Mouse (Mus musculus): ENCODE results near the gene Eef2k. TPM values are rescaled to one million over a fixed set of nuclear protein-coding genes. Genes with fewer than 3 reads are reported as not detected.

The Eef2k gene
- polyA plus RNA-seq, 1 experiment = 21.9 TPM

DNA sequence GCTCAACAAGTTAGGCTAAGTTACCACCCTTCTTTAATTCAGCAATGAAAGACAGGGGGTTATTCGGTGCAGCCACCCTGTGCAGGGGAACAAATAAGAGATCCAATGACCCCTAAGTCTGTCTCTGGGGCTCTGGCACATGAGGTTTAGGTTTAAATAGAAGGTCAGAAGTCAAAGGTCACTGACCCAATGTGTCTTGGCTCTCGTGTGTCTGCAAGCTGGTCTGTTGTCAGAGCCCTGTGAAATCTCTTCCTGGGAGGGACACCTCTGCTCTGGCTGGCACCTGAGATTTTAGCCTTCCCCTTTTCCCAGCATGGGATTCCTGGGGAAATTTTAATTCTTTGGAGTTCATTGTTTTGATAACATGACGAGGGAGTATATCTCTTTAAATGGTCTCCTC is 19.6 kb downstream of the Eef2k start:
- H3K36me3 ChIP-seq (ENCODE audit: control insufficient read depth, insufficient read depth) = no peaks in the 10 kb centered on the region
- H3K79me3 ChIP-seq (ENCODE audit: low read depth) = no peaks in the 10 kb centered on the region
- no peak overlapping the region for H3ac ChIP-seq (ENCODE audit: control insufficient read depth, insufficient read length, low read depth)
- H3K27me3 ChIP-seq (ENCODE audit: control insufficient read depth, insufficient read depth, insufficient read length) = no peaks in the 10 kb centered on the region
- peaks cover 3% of the 10 kb centered on the region for H3K79me2 ChIP-seq (ENCODE audit: control insufficient read depth, insufficient read depth)
- TF ChIP-seq MAX (IDR thresholded peaks at IDR 0.05) = no peak
- no peak for TF ChIP-seq MYOG (IDR thresholded peaks at IDR 0.05; ENCODE audit: control insufficient read depth, extremely low read depth, insufficient read length)
- TF ChIP-seq FOSL1 (IDR thresholded peaks at IDR 0.05; ENCODE audit: insufficient read depth, low read length, poor library complexity, severe bottlenecking) = no peak
- no peak for TF ChIP-seq CEBPB (IDR thresholded peaks at IDR 0.05; ENCODE audit: low read depth)
- TF ChIP-seq MYOD1 (IDR thresholded peaks at IDR 0.05; ENCODE audit: control insufficient read depth, insufficient read length, low read depth) = no peak
- no peak for TF ChIP-seq CTCF (IDR thresholded peaks at IDR 0.05; ENCODE audit: control insufficient read depth, insufficient read depth, insufficient read length)
- no peak for TF ChIP-seq USF1 (IDR thresholded peaks at IDR 0.05; ENCODE audit: low read depth)
- no peak overlapping the region for H3K4me3 ChIP-seq (ENCODE audit: insufficient read depth, poor library complexity, severe bottlenecking)

DNA sequence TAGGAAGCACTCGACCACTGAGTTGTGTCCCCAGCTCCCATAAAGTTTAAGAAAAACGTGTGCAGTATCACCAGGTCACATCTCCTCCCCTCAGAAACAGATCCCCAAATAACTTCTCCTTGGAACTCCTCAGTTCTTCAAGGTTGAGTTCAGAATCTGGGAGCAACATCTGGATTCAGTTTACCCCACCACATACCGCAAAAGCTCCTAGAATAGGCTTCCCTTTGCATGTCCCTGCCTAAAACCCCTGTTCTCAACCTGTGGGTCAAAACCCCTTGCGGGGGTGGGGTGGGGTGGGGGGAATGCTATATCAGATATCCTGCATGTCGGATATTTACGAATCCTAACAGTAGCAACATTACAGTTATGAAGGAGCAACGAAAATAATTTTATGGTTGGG is 20.0 kb downstream of the Eef2k start:
- Histone ChIP-seq H3ac (ENCODE audit: control insufficient read depth, insufficient read length, low read depth) (no peak overlapping the region), H3K79me2 (ENCODE audit: control insufficient read depth, insufficient read depth) (peaks cover 7% of the 10 kb centered on the region), H3K4me3 (ENCODE audit: insufficient read depth, poor library complexity, severe bottlenecking) (no peak overlapping the region), H3K36me3 (ENCODE audit: control insufficient read depth, insufficient read depth) (no peaks in the 10 kb centered on the region), H3K79me3 (ENCODE audit: low read depth) (no peaks in the 10 kb centered on the region), H3K27me3 (ENCODE audit: control insufficient read depth, insufficient read depth, insufficient read length) (no peaks in the 10 kb centered on the region)
- TF ChIP-seq MYOD1 (IDR thresholded peaks at IDR 0.05; ENCODE audit: control insufficient read depth, insufficient read length, low read depth) = no peak
- TF ChIP-seq USF1 (IDR thresholded peaks at IDR 0.05; ENCODE audit: low read depth) = no peak
- no peak for TF ChIP-seq CEBPB (IDR thresholded peaks at IDR 0.05; ENCODE audit: low read depth)
- TF ChIP-seq FOSL1 (IDR thresholded peaks at IDR 0.05; ENCODE audit: insufficient read depth, low read length, poor library complexity, severe bottlenecking) = no peak
- no peak for TF ChIP-seq MAX (IDR thresholded peaks at IDR 0.05)
- no peak for TF ChIP-seq MYOG (IDR thresholded peaks at IDR 0.05; ENCODE audit: control insufficient read depth, extremely low read depth, insufficient read length)
- no peak for TF ChIP-seq CTCF (IDR thresholded peaks at IDR 0.05; ENCODE audit: control insufficient read depth, insufficient read depth, insufficient read length)

- Histone ChIP-seq H3K4me3 (ENCODE audit: insufficient read depth, poor library complexity, severe bottlenecking) (no peak overlapping the region), H3ac (ENCODE audit: control insufficient read depth, insufficient read length, low read depth) (no peak overlapping the region), H3K36me3 (ENCODE audit: control insufficient read depth, insufficient read depth) (no peaks in the 10 kb centered on the region), H3K79me2 (ENCODE audit: control insufficient read depth, insufficient read depth) (peaks cover 11% of the 10 kb centered on the region), H3K79me3 (ENCODE audit: low read depth) (peaks cover 2% of the 10 kb centered on the region), H3K27me3 (ENCODE audit: control insufficient read depth, insufficient read depth, insufficient read length) (no peaks in the 10 kb centered on the region)
- TF ChIP-seq MYOG (IDR thresholded peaks at IDR 0.05; ENCODE audit: control insufficient read depth, extremely low read depth, insufficient read length) = no peak
- no peak for TF ChIP-seq CEBPB (IDR thresholded peaks at IDR 0.05; ENCODE audit: low read depth)
- TF ChIP-seq CTCF (IDR thresholded peaks at IDR 0.05; ENCODE audit: control insufficient read depth, insufficient read depth, insufficient read length) = no peak
- no peak for TF ChIP-seq USF1 (IDR thresholded peaks at IDR 0.05; ENCODE audit: low read depth)
- TF ChIP-seq MYOD1 (IDR thresholded peaks at IDR 0.05; ENCODE audit: control insufficient read depth, insufficient read length, low read depth) = no peak
- no peak for TF ChIP-seq FOSL1 (IDR thresholded peaks at IDR 0.05; ENCODE audit: insufficient read depth, low read length, poor library complexity, severe bottlenecking)
- no peak for TF ChIP-seq MAX (IDR thresholded peaks at IDR 0.05)
These were observed 20.8 kb downstream of the Eef2k start for GRCm38 (mm10) chr7:120863476-120863875.

DNA sequence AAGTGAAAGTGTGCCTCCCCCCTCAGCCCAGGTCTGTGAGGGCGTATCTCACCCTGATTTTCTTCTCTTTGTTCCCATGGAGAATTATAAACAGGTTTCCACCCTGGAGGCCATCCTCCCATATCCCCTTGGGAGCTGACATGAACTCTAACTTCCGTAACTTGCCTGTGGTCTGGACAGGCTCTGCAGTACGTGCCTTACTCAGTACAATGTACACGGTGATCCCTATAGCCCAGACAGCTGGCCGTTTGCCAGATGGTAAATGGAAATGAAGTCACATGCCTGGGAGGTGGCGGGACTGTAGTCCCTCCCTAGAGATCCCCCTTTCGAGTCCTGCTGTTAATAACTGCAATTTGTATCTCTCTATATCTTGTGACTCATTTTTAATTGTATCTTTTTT is 22.5 kb downstream of the Eef2k start:
- TF ChIP-seq USF1 (IDR thresholded peaks at IDR 0.05; ENCODE audit: low read depth) (peak; percentile 81), FOSL1 (IDR thresholded peaks at IDR 0.05; ENCODE audit: insufficient read depth, low read length, poor library complexity, severe bottlenecking) (no peak), CTCF (IDR thresholded peaks at IDR 0.05; ENCODE audit: control insufficient read depth, insufficient read depth, insufficient read length) (no peak), MYOG (IDR thresholded peaks at IDR 0.05; ENCODE audit: control insufficient read depth, extremely low read depth, insufficient read length) (no peak), CEBPB (IDR thresholded peaks at IDR 0.05; ENCODE audit: low read depth) (no peak), MYOD1 (IDR thresholded peaks at IDR 0.05; ENCODE audit: control insufficient read depth, insufficient read length, low read depth) (no peak)
- Histone ChIP-seq H3K36me3 (ENCODE audit: control insufficient read depth, insufficient read depth) (no peaks in the 10 kb centered on the region), H3K79me3 (ENCODE audit: low read depth) (peaks cover 2% of the 10 kb centered on the region), H3K79me2 (ENCODE audit: control insufficient read depth, insufficient read depth) (peaks cover 11% of the 10 kb centered on the region), H3ac (ENCODE audit: control insufficient read depth, insufficient read length, low read depth) (no peak overlapping the region), H3K4me3 (ENCODE audit: insufficient read depth, poor library complexity, severe bottlenecking) (no peak overlapping the region), H3K27me3 (ENCODE audit: control insufficient read depth, insufficient read depth, insufficient read length) (no peaks in the 10 kb centered on the region)

- Histone ChIP-seq H3K36me3 (ENCODE audit: control insufficient read depth, insufficient read depth) (no peaks in the 10 kb centered on the region), H3K4me3 (ENCODE audit: insufficient read depth, poor library complexity, severe bottlenecking) (no peak overlapping the region), H3ac (ENCODE audit: control insufficient read depth, insufficient read length, low read depth) (no peak overlapping the region), H3K79me3 (ENCODE audit: low read depth) (peaks cover 2% of the 10 kb centered on the region), H3K79me2 (ENCODE audit: control insufficient read depth, insufficient read depth) (peaks cover 11% of the 10 kb centered on the region), H3K27me3 (ENCODE audit: control insufficient read depth, insufficient read depth, insufficient read length) (no peaks in the 10 kb centered on the region)
- TF ChIP-seq MYOD1 (IDR thresholded peaks at IDR 0.05; ENCODE audit: control insufficient read depth, insufficient read length, low read depth) (peak; percentile 17), MAX (IDR thresholded peaks at IDR 0.05) (peak; percentile 50), USF1 (IDR thresholded peaks at IDR 0.05; ENCODE audit: low read depth) (no peak), FOSL1 (IDR thresholded peaks at IDR 0.05; ENCODE audit: insufficient read depth, low read length, poor library complexity, severe bottlenecking) (no peak), MYOG (IDR thresholded peaks at IDR 0.05; ENCODE audit: control insufficient read depth, extremely low read depth, insufficient read length) (no peak), CTCF (IDR thresholded peaks at IDR 0.05; ENCODE audit: control insufficient read depth, insufficient read depth, insufficient read length) (no peak)
These were observed 23.2 kb downstream of the Eef2k start for GRCm38 (mm10) chr7:120865832-120866231.

GRCm38 (mm10) chr7:120866684-120867083 is 24.1 kb downstream of the Eef2k start:
- Histone ChIP-seq H3ac (ENCODE audit: control insufficient read depth, insufficient read length, low read depth) (peak overlapping the region; percentile 32), H3K79me2 (ENCODE audit: control insufficient read depth, insufficient read depth) (peaks cover 11% of the 10 kb centered on the region), H3K79me3 (ENCODE audit: low read depth) (peaks cover 2% of the 10 kb centered on the region), H3K4me3 (ENCODE audit: insufficient read depth, poor library complexity, severe bottlenecking) (no peak overlapping the region), H3K36me3 (ENCODE audit: control insufficient read depth, insufficient read depth) (no peaks in the 10 kb centered on the region), H3K27me3 (ENCODE audit: control insufficient read depth, insufficient read depth, insufficient read length) (no peaks in the 10 kb centered on the region)
- TF ChIP-seq MAX (IDR thresholded peaks at IDR 0.05) = no peak
- TF ChIP-seq CEBPB (IDR thresholded peaks at IDR 0.05; ENCODE audit: low read depth) = no peak
- TF ChIP-seq MYOG (IDR thresholded peaks at IDR 0.05; ENCODE audit: control insufficient read depth, extremely low read depth, insufficient read length) = no peak
- no peak for TF ChIP-seq FOSL1 (IDR thresholded peaks at IDR 0.05; ENCODE audit: insufficient read depth, low read length, poor library complexity, severe bottlenecking)
- no peak for TF ChIP-seq MYOD1 (IDR thresholded peaks at IDR 0.05; ENCODE audit: control insufficient read depth, insufficient read length, low read depth)
- TF ChIP-seq USF1 (IDR thresholded peaks at IDR 0.05; ENCODE audit: low read depth) = no peak
- TF ChIP-seq CTCF (IDR thresholded peaks at IDR 0.05; ENCODE audit: control insufficient read depth, insufficient read depth, insufficient read length) = no peak
